Mouse (Mus musculus) induced T-regulatory cell, adult 2 months (primary cell): ENCODE results near the gene Ccdc103.

Source experiments
- DNase-seq: peaks from one replicate; pipeline ENCODE4 v3.0.0-alpha.2; 2012; ENCODE audit warnings: low read depth

The Ccdc103 gene

GRCm38 (mm10) chr11:102880585-102881313 lies at the start of gene Ccdc103, which contains the start of gene Eftud2:
Gene Ccdc103 (plus strand): TSS chr11:102881204.
Gene Eftud2 (minus strand): TSS chr11:102880985.
- peak; percentile 98 for DNase-seq

GRCm38 (mm10) chr11:102832700-102833297 lies 48.2 kb upstream of the Ccdc103 start:
- DNase-seq, result no peak

DNA sequence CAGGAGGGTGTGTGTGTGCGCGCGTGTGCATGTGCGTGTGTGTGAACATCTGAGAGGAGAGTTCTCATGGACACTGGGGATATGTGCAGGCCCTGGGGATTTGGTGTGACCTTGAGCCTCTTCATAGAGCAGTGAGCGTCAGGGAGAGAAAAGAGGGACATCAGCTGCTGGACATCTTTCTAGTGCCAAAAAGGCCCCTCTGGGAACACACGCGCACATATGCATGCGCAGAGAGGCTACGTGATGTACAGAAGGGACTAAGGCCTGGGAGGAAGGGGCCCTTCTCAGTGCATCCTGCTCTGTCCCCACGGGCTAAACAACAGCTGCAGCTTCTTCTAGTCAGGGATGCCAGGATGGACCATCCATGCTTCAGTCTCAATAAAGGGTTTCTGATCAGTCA lies 46.8 kb upstream of the Ccdc103 start:
- no peak for DNase-seq

GRCm38 (mm10) chr11:102835549-102835948 lies 45.5 kb upstream of the Ccdc103 start, which contains the start of gene Higd1b:
Gene Higd1b (plus strand): TSS chr11:102835849.
- no peak for DNase-seq

- DNase-seq, result no peak
Observed at GRCm38 (mm10) chr11:102836146-102836545, 44.9 kb upstream of the Ccdc103 start.

- no peak for DNase-seq
Observed at GRCm38 (mm10) chr11:102837385-102837784, 43.6 kb upstream of the Ccdc103 start.

DNA sequence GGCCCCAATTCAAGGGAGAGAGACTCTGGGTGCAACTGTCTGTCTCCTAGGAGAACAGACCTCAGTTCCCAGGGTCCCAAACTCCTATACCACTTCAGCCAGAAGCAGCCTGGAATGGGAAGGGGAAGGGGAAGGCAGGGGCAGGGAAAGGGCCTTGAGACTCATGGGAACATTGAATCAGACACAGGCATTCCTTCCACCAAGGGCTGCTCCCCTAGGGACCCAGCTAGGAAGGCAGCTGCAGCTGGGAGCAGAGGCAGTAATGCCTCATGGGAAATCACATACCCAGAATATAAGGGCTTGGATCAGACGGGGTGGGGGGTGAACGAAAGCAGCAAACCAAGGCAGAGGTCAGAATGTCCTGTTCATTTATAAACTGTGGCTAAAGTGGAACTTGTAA lies 42.9 kb upstream of the Ccdc103 start:
- no peak for DNase-seq

DNA sequence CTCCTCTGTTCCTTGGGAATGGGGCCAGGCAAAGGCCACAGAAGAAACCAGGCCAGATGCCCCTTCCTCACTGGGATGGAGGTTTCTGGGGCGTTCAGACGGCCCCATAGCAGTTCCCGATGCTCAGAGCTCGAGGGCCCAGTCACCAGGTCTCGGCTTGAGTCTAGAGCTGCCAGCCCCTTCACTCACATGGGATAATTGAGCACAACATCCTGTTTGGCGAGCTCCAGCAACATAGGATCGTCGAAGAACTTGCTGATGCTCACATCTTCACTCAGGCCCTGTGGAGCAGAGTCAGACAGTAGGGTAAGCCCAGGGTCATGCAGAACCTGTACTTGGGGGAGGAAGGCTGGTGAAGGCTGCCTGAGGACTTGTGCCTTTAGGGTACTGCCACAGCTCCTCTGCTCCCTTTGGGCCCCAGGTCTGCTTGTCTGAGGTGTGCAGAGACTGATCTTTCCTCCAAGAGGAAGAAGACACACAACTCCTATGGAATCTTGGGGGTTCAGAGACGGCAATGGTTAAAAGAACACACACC lies 42.3 kb upstream of the Ccdc103 start:
- no peak for DNase-seq

DNA sequence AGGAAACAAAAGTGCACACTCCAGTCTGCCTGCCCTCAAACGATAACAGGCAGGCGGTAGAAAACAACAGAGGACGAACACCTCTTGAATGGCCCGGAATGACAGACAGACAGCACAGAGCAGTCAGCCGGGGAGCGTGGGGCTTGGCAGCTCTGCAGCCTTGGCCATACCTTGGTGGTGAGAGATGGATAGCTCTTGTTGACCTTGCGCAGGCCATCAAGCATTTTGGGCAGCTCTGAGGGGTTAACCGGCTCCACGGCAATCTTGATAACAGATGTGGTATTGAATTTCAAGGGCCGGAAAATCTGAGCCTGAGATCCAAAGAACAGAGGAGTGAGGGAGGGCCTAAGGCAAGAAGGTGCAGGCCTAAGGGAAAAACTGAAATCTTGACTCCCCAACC lies 35.1 kb upstream of the Ccdc103 start:
- DNase-seq, result no peak

DNA sequence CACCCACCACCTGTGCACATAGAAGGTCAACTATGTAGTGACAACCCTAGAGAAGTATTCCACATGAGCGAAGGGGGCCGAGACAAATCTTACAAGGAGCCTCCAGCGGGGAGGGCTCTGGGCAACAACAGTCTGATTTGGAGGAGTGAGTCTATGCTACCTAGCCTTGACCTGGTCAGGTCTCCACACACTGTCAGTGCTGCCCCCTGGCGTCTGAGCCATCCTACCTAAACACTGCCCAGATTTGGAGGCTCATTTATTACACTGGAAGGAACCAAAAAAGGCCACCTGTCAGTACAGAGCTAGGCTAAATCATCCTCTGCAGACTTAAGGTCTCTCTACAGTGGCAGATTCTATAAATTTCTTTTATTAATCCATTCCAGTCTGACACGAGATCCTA lies 29.1 kb upstream of the Ccdc103 start:
- DNase-seq, result peak; percentile 54

DNA sequence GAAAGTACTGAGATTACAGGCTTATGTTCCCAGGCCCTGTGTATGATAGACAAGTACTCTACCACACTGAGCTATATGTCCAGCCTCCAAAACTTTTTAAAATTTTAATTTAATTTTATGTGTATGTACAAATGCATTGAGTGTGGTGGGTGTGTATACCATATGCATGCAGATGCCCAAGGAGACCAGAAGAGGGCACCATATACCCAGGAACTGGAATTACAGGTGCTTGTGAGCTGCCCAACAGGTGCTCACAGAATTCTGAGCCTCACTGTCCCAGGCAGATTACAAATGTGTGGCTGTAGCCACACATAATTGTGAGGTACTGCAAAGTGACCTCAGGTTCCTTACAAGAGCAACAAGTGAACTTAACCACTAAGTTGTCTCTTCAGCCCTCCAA lies 27.2 kb upstream of the Ccdc103 start:
- peak; percentile 47 for DNase-seq

DNA sequence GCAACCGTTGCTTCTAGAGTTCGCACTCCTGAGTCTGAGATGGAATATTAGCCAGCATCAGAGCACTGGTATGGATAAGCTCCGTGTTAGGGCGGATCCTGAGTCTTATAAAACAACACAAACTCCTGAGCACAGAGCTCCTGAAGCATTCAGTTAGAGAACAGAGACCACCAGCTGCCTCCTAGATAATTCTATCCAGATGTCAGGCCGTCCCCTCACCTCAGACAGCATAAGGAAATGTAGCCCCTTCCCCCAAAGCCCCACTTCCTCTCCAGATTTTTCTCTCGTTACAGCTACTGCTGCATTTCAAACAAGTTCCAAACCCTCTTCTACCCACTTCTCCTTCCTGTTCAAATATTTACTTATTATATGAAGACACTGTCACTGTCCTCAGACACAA lies 25.1 kb upstream of the Ccdc103 start:
- no peak for DNase-seq

- no peak for DNase-seq
Observed at GRCm38 (mm10) chr11:102858951-102859350, 22.1 kb upstream of the Ccdc103 start.

- no peak for DNase-seq
Observed at GRCm38 (mm10) chr11:102859933-102860332, 21.1 kb upstream of the Ccdc103 start.

DNA sequence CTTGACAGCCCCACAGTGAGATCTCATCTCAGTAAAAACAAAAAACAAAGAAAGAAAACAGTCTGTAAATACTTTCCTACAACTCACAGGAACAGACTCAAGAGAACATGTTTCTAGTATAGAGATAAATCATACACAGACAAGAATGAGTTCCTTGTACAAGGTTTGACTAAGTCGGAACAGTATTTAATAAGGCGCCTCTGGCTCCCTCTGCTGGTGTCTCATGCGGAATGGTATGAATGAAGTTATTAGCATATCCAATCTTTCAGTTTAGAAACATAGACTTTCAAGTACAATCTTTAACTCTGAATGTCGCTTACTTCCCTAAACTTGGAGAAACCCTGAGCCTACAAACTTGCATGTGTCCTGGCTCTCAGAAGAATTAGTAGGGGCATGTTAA lies 16.7 kb upstream of the Ccdc103 start:
- peak; percentile 80 for DNase-seq

DNA sequence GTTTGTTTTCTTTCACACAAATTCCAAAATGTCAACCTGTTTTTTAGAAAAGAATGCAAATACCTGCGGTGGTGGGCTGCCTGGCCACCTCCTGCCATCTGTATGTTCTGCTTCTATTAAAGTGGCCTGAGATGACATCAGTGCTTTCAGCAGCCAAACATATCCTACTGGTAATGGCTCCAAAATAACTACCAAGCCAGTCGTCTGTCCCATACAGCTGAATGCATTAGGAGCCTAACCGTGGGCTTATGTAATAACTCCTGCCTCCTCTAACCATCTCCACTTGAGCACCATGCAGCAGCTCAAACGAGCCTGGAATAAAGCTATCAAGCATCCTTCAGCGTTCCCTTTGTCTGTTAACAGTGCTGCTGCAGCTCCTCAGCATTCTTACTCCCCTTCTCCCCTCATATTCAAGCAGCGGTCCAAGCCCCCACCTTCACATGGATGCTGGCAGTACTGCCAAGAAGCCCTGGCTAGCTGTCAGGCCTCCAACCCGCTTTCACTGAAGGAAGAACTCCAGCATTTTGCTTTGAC lies 6.1 kb upstream of the Ccdc103 start:
- no peak for DNase-seq

GRCm38 (mm10) chr11:102879558-102879957 lies 1.4 kb upstream of the Ccdc103 start:
- peak; percentile 14 for DNase-seq

GRCm38 (mm10) chr11:102881314-102882198 lies 552 bp downstream of the Ccdc103 start:
- no peak for DNase-seq

- no peak for DNase-seq
Observed at GRCm38 (mm10) chr11:102884616-102885219, 3.7 kb downstream of the Ccdc103 start, which contains the start of gene Fam187a. Gene Fam187a (plus strand): TSS chr11:102885169.

- no peak for DNase-seq
Observed at GRCm38 (mm10) chr11:102887433-102887832, 6.4 kb downstream of the Ccdc103 start.

DNA sequence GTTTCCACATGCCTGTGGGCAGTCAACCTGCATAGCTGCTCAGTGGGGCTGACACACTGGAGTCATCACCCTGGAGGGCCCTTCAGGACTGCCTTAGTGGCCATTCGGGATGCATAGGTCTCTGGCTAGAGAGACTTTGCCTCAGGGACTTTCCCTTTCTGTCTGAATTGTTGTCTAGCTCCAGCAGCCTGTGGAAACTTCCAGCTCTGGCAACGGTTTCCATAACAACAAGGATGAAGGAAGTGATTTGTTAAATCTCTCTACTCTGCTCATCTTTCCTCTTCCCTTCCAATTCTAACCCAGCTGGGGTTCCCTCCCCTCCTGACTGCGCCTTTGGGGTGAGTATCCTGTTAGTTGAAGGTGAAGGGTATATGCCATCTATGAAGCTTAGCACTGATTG lies 7.1 kb downstream of the Ccdc103 start:
- DNase-seq, result no peak

DNA sequence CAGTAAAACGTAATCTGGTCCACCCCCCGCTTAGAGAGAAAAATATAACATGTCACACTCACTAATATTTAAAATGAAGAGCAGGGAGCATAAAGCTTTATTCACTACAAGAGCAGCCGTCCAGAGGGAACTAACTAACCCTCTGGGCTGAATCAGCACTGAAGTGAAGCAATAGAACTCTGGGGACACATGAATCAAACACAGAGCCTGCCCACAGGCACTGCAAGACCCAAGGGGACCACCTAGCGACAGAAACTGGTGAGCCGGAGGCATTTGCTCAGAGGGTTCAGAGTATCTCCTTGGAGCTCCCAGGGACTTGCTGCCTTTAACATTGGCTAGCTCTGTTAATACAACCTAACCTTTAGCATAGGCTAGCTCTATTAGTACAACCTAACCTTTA lies 9.1 kb downstream of the Ccdc103 start:
- no peak for DNase-seq
